Mouse (Mus musculus): ENCODE data around the gene F10.
A peak's percentile ranks its signal among the peaks of the same experiment; 100 is the strongest.
"Not testable (repeated sequence)": the region's sequence is repeated elsewhere in the genome, so short reads cannot be mapped to it uniquely, and the experiment has no call there.

Gene F10

DNA sequence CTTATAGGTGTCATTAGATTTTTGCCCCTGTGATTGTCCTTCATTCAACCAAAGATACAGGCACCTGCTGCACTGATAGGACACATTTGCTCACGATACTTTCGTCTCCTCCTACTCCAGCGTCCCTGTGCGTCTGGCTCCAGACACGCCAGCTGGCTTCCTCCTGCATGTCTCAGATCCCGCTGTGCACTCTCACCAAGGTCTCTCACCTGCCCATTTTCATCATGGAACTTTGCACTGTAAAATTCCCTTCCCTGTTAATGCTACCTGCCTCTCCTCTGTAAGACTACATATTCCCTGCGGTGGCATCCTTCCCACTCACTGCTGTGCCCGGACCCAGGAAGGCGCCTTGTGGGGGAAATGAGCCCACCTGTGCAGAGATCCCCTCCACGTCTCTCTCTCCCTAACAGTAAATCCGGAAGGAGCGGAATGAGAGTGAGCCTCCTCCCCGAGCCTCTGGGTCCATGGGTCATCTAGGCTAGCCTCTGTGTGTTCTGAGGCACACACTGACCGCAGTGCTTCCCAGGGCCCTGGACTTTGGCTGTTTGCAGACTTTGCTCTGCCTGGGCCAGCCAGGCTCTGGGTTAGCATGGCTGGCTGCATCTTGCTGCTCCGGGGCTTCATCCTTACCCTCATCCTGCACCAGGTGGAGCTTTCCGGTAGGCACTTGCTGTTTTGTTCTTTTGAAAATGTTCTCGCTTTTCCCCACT lies 23.5 kb downstream of the F10 start, which contains the start of gene Proz:
Gene Proz, plus strand, starts transcription at position 474 of the 710 bp plus-strand sequence.
- DNase-seq (ENCODE audit: low spot score in 2 of 2): no peak

DNA sequence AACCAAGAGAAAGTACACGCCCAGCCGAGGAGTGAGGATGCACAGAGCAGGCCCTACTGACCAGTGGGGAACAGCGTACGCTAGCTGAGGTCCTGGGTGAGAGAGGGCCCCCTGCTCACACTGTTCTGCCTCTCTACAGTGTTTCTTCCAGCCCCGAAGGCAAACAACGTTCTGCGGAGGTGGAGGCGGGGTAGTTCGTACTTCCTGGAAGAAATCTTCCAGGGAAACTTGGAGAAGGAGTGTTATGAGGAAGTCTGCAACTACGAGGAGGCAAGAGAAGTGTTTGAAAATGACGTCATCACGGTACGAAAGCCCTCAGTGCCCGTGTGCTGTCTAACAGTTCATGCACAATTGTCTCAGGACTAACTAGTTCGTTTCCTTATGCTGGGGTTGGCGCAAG lies 26.0 kb downstream of the F10 start:
- DNase-seq (ENCODE audit: low spot score in 2 of 2): no peak

DNA sequence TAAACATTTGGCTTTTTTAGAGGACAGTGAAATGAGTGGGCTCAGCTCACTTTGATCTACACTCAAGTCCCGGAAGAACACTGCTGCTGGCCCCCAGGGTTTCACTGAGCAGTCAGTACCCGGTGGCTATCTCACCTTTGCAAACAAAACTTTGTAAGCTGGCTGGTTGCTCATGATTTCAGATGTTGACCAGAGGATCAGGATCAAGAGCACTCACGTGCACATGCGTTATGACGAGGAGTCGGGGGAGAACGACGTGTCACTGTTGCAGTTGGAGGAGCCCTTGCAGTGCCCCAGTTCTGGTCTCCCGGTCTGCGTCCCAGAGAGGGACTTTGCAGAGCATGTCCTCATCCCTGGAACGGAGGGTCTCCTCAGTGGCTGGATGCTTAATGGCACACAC lies 36.1 kb downstream of the F10 start:
- no peak for DNase-seq (ENCODE audit: low spot score in 2 of 2)

DNA sequence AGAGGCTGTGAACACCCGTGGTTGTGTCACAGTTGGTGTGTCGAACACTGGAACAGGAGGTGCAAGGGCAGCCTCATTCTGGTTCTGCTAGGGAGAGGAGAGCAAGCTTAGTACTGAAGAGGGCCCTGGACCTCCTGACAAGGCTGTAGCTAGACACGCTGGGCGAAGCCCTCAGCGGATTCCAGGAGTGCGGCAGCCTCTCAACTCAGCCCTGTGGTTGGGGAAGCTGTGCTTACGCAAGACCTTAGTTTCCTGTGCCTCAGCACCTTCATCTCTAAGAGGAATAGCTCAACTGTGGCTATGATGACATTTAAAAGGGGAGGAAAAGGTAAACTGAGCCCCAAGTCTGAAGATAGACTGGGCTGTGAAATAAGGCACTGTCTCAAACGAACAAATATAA lies 37.9 kb downstream of the F10 start:
- no peak for DNase-seq (ENCODE audit: low spot score in 2 of 2)

DNA sequence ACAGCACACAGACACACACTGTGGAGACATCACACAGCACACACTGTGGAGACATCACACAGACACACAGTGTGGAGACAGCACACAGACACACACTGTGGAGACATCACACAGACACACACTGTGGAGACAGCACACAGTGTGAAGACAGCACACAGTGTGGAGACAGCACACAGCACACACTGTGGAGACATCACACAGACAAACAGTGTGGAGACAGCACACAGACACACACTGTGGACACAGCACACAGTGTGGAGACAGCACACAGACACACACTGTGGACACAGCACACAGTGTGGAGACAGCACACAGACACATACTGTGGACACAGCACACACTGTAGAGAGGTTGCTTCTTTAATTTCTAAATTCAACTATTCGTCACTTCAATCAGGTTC lies 38.5 kb downstream of the F10 start:
- not testable (repeated sequence) for DNase-seq (ENCODE audit: low spot score in 2 of 2)

DNA sequence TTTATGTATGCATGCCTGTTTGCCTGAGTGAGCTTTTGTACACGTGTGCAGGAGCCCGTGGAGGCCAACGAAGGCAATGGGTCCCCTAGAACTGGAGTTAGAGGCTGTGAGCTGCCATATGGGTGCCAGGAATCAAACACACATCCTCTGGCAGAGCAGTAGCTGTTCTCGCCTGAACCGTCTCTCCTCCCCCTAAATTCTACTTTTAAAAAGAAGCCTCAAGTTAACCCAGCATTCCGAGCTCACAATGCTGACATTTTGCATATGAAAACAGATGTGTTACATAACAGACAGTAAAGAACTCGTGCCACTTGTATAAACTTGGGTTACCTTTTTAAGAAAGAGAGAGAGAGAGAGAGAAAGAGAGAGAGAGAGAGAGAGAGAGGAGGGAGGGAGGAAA lies 40.4 kb downstream of the F10 start:
- no peak for DNase-seq (ENCODE audit: low spot score in 2 of 2)

DNA sequence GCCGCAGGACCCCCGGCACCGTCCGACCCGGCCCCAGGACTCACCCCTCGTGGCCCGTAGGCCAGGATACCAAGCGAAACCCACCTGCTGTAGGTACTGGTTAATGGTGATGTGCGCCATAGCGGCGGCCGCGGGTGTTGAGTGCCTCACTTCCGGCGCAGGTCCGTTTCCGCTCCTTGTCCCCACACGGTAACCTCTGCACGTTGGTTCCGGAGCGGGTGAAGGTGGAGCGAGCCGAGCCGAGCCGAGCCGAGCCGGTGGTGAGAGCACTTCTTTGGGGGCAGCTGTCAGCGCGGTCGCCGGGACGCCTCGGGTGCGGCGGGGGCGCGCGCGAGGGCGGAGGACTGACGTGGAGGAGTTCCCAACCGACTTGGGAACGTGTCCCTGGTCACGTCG lies 67.6 kb downstream of the F10 start:
- peak; percentile 89 to 94 for DNase-seq (ENCODE audit: low spot score in 2 of 2)

DNA sequence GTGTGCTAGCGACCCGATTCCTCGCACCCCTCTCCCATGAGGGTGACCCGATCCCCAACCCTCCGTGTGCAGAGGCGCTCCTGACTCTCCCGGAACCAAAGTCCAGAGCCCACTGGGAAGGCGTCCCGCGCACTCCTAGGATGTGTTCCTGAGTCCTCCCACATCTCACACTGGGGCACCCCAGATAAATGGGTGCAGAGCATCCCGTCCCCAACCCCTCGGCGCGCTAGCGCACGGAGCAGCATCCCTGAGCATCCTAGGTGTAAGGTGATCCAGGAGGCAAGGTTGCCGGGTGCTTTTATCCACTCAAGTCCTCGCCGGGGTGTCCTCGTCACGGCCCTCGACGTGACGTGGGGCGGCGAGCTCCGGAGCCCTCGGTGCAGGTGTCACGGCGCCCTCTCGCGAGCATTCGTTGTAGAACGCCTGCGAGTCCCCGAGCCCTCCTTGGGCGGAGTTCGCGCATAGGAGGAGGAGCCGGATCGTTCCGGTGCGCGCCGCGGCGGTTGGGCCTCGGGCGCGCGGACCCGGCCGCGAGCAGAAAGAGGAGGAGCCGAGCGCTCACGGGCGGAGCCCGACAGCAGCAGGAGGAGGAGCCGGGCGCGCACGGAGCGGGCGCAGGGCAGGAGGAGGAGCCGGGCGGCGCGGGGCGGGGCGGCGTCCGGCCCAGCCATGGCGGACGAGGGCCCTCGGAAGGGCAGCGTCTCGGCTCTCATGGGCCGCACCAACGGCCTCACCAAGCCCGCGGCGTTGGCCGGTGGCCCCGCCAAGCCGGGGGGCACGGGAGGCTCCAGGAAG lies 68.2 kb downstream of the F10 start, which contains the start of the genes Pcid2 and Cul4a:
Gene Pcid2, minus strand, starts transcription at position 373 of the 795 bp plus-strand sequence.
Gene Cul4a, plus strand, starts transcription at position 535 of the 795 bp plus-strand sequence.
- peak; percentile 95 to 97 for DNase-seq (ENCODE audit: low spot score in 2 of 2)

DNA sequence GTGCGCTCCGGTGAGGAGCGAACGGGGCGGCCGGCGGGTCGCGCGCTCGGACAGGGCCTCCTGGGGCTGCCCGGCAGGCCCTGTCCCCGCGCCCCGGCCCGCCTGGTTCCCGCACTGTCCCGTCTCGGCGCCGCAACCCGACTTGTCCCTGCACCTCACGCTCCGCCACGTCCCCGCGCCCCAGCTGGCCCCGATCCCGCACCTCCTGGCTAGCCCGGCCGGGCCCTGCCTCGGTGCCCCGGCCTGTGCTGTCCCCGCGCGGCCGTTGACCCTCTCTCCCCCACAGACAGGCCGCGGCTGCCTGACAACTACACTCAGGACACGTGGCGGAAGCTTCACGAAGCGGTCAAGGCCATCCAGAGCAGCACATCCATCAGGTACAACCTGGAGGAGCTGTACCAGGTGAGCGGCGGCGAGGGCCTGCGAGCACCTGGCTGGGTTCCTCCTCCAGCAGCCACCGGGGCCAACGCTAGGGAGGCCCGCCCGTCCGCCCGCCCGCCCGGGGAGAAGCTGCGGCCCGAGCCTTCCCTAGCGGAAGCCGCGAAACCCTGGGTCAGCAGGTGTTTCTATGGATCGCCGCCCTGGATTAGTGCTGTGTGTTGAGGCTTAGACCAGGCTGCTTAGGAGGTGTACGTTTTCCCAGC lies 68.9 kb downstream of the F10 start:
- peak in 1 of 2 experiments; percentile 72 for DNase-seq (ENCODE audit: low spot score in 2 of 2)

Data from urinary bladder, postnatal 4 days (tissue).